Mouse (Mus musculus): ENCODE results near the gene Tubgcp5.

DNA sequence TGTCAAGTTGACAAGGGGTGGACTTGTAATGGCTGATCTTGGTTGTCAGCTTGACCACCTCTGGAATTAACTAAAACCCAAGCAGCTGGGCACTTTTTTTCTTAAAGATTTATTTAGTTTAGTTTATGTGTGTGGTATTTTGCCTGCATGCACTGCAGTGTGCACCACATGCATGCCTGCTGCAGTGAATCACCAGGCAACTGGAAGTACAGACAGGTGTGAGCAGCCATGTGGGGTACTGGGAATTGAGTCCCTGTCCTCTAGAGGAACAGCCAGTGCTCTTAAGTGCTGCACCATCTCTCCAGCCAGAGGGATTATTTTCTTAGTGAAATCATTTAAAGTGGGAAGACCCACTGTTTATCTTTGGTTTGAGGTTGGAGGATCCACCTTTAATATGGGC lies 71.1 kb downstream of the Tubgcp5 start:
- TF ChIP-seq ZC3H11A (IDR thresholded peaks at IDR 0.05; ENCODE audit: low read depth, low read length) (no peak), POLR2A (IDR thresholded peaks at IDR 0.05; ENCODE audit: low read depth, low read length) (no peak), CHD2 (IDR thresholded peaks at IDR 0.05; ENCODE audit: low read length) (no peak), CTCF (conservative IDR thresholded peaks at IDR 0.05 in 1 of 2, IDR thresholded peaks at IDR 0.05 in 1 of 2; ENCODE audit: low read depth in 2 of 2, low read length in 2 of 2) (no peak), MAFK (IDR thresholded peaks at IDR 0.05; ENCODE audit: insufficient replicate concordance, low read length) (no peak), EP300 (IDR thresholded peaks at IDR 0.05; ENCODE audit: low read length) (no peak), GABPA (IDR thresholded peaks at IDR 0.05; ENCODE audit: insufficient replicate concordance, low read depth, low read length) (no peak), CHD1 (IDR thresholded peaks at IDR 0.05; ENCODE audit: low read depth, low read length) (no peak)

Data from CH12.LX (cell line).